30 mouse cellular contexts compared by ENCODE assay signal in the genomic region with DNA sequence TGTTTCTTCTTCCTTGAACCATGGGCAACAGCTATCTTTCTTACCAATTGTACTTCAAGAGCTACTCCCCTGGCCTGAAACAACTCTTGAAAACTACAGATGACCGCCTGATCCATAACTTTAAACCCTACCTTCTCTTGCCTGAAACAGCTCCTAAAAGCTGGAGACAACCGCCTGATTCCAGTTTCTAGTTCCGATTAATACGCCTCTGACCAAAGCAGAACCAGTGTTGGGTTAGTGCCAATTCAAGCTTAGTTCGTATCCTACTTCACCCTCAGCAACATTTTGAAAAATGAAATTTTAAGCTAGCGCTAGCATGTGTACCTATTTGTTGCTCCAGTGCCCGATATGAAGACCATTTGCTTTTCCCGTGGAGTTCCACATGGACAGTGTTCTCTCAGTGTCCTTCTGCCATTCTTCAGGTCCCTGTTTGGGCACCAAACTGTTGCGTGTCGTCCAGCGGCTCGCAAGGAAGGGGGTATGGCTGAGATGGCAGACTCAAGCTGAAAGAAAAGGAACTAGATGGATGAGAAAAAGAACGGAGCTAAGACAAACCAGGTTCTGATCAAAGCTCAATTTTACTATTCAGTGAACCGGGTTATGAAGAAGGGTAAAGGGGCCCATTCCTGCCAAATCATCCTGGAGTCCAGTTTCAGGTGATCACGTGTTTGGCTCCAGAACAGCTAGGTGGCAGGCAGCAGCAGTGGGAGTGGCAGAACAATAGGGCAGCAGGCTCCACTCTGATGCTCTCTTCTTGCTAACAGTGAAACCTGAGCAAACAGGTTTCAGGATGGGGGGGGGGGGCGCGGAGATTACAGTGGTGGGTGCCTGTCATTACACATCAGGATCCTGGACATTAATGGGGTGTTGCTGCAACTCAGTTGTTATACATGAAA. TPM values are rescaled to one million over a fixed set of nuclear protein-coding genes. Genes with fewer than 3 reads are reported as not detected.
A peak's percentile ranks its signal among the peaks of the same experiment; 100 is the strongest.
DNase-seq lines count a peak whose midpoint lies in the region; ATAC-seq and TF ChIP-seq lines count a peak whose summit lies in the region.
"Had no signal": no experiment of that assay in that cellular context is flagged by ENCODE, and none has a peak within 500 bp of the region (broad histone marks: within the 10 kb centered on the region; RNA-seq: fewer than 3 reads in every experiment).

No protein-coding gene starts in this region.

- H3K4me3 ChIP-seq in liver, adult 2 months (ENCODE audit: insufficient read depth, low read depth, low read length) = peak overlapping the region; percentile 57
- no peak overlapping the region for H3K4me3 ChIP-seq in liver, embryonic 12.5 days
- no peak overlapping the region for H3K4me3 ChIP-seq in kidney, embryonic 15.5 days (replicated peaks)
- H3K4me3 ChIP-seq: forebrain, embryonic 10.5 days; heart, embryonic 13.5 days; hindbrain, embryonic 13.5 days; limb, embryonic 15.5 days had no signal

- no peak overlapping the region for H3K4me2 ChIP-seq in liver, embryonic 12.5 days
- peak overlapping the region; percentile 19; the same call in 1 of the 2 replicates for H3K4me2 ChIP-seq in kidney, embryonic 15.5 days
- H3K4me2 ChIP-seq: heart, embryonic 13.5 days; hindbrain, embryonic 13.5 days; limb, embryonic 15.5 days had no signal

- no peaks in the 10 kb centered on the region for H3K9me3 ChIP-seq in liver, embryonic 12.5 days (replicated peaks)
- no peaks in the 10 kb centered on the region for H3K9me3 ChIP-seq in kidney, embryonic 15.5 days (replicated peaks)
- H3K9me3 ChIP-seq: forebrain, embryonic 10.5 days; heart, embryonic 13.5 days; hindbrain, embryonic 13.5 days; limb, embryonic 15.5 days had no signal

- no peaks in the 10 kb centered on the region for H3K36me3 ChIP-seq in liver, adult 2 months (ENCODE audit: control insufficient read depth, insufficient read depth, low read length)
- no peaks in the 10 kb centered on the region for H3K36me3 ChIP-seq in liver, embryonic 12.5 days
- no peaks in the 10 kb centered on the region for H3K36me3 ChIP-seq in kidney, embryonic 15.5 days
- H3K36me3 ChIP-seq: forebrain, embryonic 10.5 days; heart, embryonic 13.5 days; hindbrain, embryonic 13.5 days; limb, embryonic 15.5 days had no signal

- intact Hi-C loops in left cerebral cortex, postnatal 14 days (cut with DNase I) = no loop called here

- peak overlapping the region; percentile 77 for H3K9ac ChIP-seq in liver, adult 2 months (ENCODE audit: low read depth, low read length)
- no peak overlapping the region for H3K9ac ChIP-seq in liver, embryonic 12.5 days
- H3K9ac ChIP-seq in kidney, embryonic 15.5 days = no peak overlapping the region
- H3K9ac ChIP-seq: heart, embryonic 13.5 days; hindbrain, embryonic 13.5 days; limb, embryonic 15.5 days had no signal

- H3K79me2 ChIP-seq in liver, adult 2 months (ENCODE audit: control insufficient read depth, insufficient read depth, low read length) = no peaks in the 10 kb centered on the region

- 44% methylated on average over 17 of the region's 17 CpGs for WGBS in liver, adult 2 months
- WGBS in liver, embryonic 12.5 days (ENCODE audit: insufficient replicate concordance) = 80% methylated on average over 17 of the region's 17 CpGs
- WGBS in kidney, embryonic 15.5 days = 68% methylated on average over 17 of the region's 17 CpGs

- H3K27me3 ChIP-seq in liver, adult 2 months (ENCODE audit: control insufficient read depth, insufficient read depth, low read length) = no peaks in the 10 kb centered on the region
- H3K27me3 ChIP-seq in liver, embryonic 12.5 days (replicated peaks) = no peaks in the 10 kb centered on the region
- H3K27me3 ChIP-seq in kidney, embryonic 15.5 days = no peaks in the 10 kb centered on the region
- H3K27me3 ChIP-seq: heart, embryonic 13.5 days; hindbrain, embryonic 13.5 days; limb, embryonic 15.5 days had no signal

- H3K27ac ChIP-seq in liver, adult 2 months (replicated peaks; ENCODE audit: insufficient read depth, low read depth, low read length) = peak overlapping the region; percentile 92
- no peak overlapping the region for H3K27ac ChIP-seq in liver, embryonic 12.5 days
- H3K27ac ChIP-seq in kidney, embryonic 15.5 days = peak overlapping the region; percentile 77
- H3K27ac ChIP-seq: forebrain, embryonic 10.5 days; heart, embryonic 13.5 days; hindbrain, embryonic 13.5 days; limb, embryonic 15.5 days had no signal

- peaks cover 6% of the 10 kb centered on the region for H3K4me1 ChIP-seq in liver, adult 2 months (ENCODE audit: control insufficient read depth, insufficient read depth, low read length)
- H3K4me1 ChIP-seq in liver, embryonic 12.5 days = no peaks in the 10 kb centered on the region
- peaks cover 4% of the 10 kb centered on the region; the same call in 1 of the 2 replicates for H3K4me1 ChIP-seq in kidney, embryonic 15.5 days
- H3K4me1 ChIP-seq: forebrain, embryonic 10.5 days; heart, embryonic 13.5 days; hindbrain, embryonic 13.5 days; limb, embryonic 15.5 days had no signal

- TF ChIP-seq CTCF in liver, adult 2 months (IDR thresholded peaks at IDR 0.05; ENCODE audit: low read depth, low read length) = no peak

- DNase-seq in liver, adult 2 months (ENCODE audit: extremely low read depth, low read depth, low spot score) = peak; percentile 93
- DNase-seq in kidney, adult 11 months = peak; percentile 91
- DNase-seq in kidney, postnatal 36 days = peak; percentile 79 to 90
- no peak for DNase-seq in left cerebral cortex, postnatal 14 days (ENCODE audit: low spot score in 2 of 2)
- no peak for DNase-seq in gastrocnemius, postnatal 25 days
- DNase-seq: adrenal gland, postnatal 10 days; B cell, adult 2 months; cerebellum, adult 18-20 months; cerebellum, postnatal 25 days; heart, postnatal 14 days; lung, postnatal 4 days; midbrain, embryonic 14.5 days; retina, postnatal 1 day; right cerebral cortex, postnatal 25 days; spleen, adult 18-20 months had no signal

- no peak for TF ChIP-seq POLR2A in liver, adult 2 months (IDR thresholded peaks at IDR 0.05; ENCODE audit: extremely low read depth, insufficient read depth, low read length)

- no peak for ATAC-seq in liver, embryonic 12.5 days
- no peak for ATAC-seq in kidney, embryonic 15.5 days (replicated peaks; ENCODE audit: low FRiP score)
- ATAC-seq in inflammation-experienced regulatory T-cells, adult 6 months = no peak

RNA-seq across cellular contexts. Expression of gene 1600015I10Rik, which starts 26.9 kb away (rescaled TPM):
- not detected in 2 replicates for total RNA-seq in liver, adult 2 months (2014; rRNA removed)
- polyA plus RNA-seq in liver, adult 2 months (2012; rRNA removed) = not detected in 2 replicates
- not detected in 2 replicates for polyA plus RNA-seq in liver, embryonic 12.5 days (2016; fragmentation: Nextera tagmentation; extraction: Ambion mirVana)
- not detected in 2 replicates for polyA plus RNA-seq in kidney, embryonic 15.5 days (2015; fragmentation: Nextera tagmentation; extraction: Ambion mirVana)
- polyA plus RNA-seq in inflammation-experienced regulatory T-cells, adult 6 months (2017; shearing (Covaris generic)) = not detected
- total RNA-seq in left cerebral cortex, postnatal 14 days (2021) = not detected
- total RNA-seq in gastrocnemius, postnatal 25 days (2021) = not detected
- total RNA-seq: gastrocnemius, adult 18-20 months; heart, postnatal 14 days; left cerebral cortex, postnatal 36 days; megakaryocyte-erythroid progenitor cell, adult 5-6 weeks; MEL had no signal
- polyA plus RNA-seq: forebrain, embryonic 10.5 days; heart, embryonic 13.5 days; hindbrain, embryonic 13.5 days; liver, embryonic 16.5 days; lung, embryonic 16.5 days; midbrain, embryonic 14.5 days; neural tube, embryonic 11.5 days; urinary bladder, adult 2 months had no signal

RNA-seq across cellular contexts. Expression of gene Aoc1, which starts 30.1 kb away (rescaled TPM):
- total RNA-seq in liver, adult 2 months (2014; rRNA removed) = 0.09 and 0.20 TPM in 2 replicates
- 0.14 and 0.17 TPM in 2 replicates for polyA plus RNA-seq in liver, adult 2 months (2012; rRNA removed)
- polyA plus RNA-seq in liver, embryonic 12.5 days (2016; fragmentation: Nextera tagmentation; extraction: Ambion mirVana) = not detected in 2 replicates
- 2.6 and 3.4 TPM in 2 replicates for polyA plus RNA-seq in kidney, embryonic 15.5 days (2015; fragmentation: Nextera tagmentation; extraction: Ambion mirVana)
- not detected for polyA plus RNA-seq in inflammation-experienced regulatory T-cells, adult 6 months (2017; shearing (Covaris generic))
- not detected for total RNA-seq in left cerebral cortex, postnatal 14 days (2021)
- not detected for total RNA-seq in gastrocnemius, postnatal 25 days (2021)
- total RNA-seq: adrenal gland, postnatal 10 days; gastrocnemius, adult 18-20 months; heart, postnatal 14 days; left cerebral cortex, postnatal 36 days; megakaryocyte-erythroid progenitor cell, adult 5-6 weeks; MEL had no signal
- polyA plus RNA-seq: heart, embryonic 13.5 days; hindbrain, embryonic 13.5 days; limb, embryonic 15.5 days; lung, embryonic 16.5 days; midbrain, embryonic 14.5 days; neural tube, embryonic 11.5 days had no signal

Comparison
In these comparisons a context has a peak if more than half of its experiments do, and no peak if none do; other contexts are left out.
1. DNase-seq: peak in liver, adult 2 months (single experiment), kidney, adult 11 months (single experiment) and kidney, postnatal 36 days (2 of 2); none in left cerebral cortex, postnatal 14 days (0 of 2) and gastrocnemius, postnatal 25 days (single experiment).